9 mouse cellular contexts compared by ENCODE assay signal in the genomic region with DNA sequence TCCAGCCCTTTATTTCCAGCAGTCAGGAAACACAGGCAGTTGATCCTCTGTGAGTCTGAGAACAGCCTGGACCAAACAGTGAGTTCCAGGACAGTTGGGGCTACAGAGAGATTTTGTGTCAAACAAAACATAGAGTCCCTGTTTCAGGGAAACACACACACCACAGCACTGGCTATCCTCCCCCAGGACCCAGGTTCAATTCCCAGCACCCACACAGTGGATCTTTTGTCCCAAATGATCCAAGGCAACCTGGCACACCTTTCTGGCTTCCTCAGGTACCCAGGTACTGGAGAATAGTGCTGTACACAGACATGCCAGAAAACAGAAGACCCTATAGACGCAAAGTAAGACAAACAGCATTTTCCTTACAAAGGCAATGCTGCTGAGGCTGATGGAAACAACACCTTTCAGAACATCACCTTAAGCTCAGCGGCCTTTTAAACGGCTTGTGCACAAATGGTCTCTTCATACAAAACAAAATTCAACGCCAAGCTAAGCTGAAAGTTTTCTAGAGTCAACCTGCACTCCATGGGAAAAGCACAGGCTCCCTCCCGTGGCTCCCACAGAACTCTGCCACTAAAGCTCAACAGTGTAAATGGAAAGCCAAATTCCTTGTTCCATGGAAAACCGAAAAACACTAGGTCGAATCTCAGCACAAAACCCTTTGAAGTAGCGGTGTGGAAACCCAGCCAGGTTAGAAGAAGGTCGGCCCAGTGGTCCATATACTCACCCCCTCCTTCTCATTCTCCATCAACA. TPM values are rescaled to one million over a fixed set of nuclear protein-coding genes. Genes with fewer than 3 reads are reported as not detected.
DNase-seq lines count a peak whose midpoint lies in the region; ATAC-seq and TF ChIP-seq lines count a peak whose summit lies in the region.
"Had no signal": no experiment of that assay in that cellular context is flagged by ENCODE, and none has a peak within 500 bp of the region (broad histone marks: within the 10 kb centered on the region; RNA-seq: fewer than 3 reads in every experiment).

No protein-coding gene starts in this region.

- no peak for TF ChIP-seq POLR2A in myocyte (IDR thresholded peaks at IDR 0.05; ENCODE audit: insufficient read length, low read depth)

- intact Hi-C loops in left cerebral cortex, adult 2 months (cut with DNase I), result no loop called here
- intact Hi-C loops in left cerebral cortex, postnatal 25 days (cut with DNase I), result loop anchor here (5.0 kb wide), 1 partner anchor 146 kb away; no protein-coding TSS in a partner anchor

- peak overlapping the region; percentile 54 for H3K4me2 ChIP-seq in intestine, embryonic 14.5 days (ENCODE audit: low read length)
- H3K4me2 ChIP-seq in myocyte (ENCODE audit: low read depth), result peak overlapping the region; percentile 99

- peak overlapping the region; percentile 97 for H3K4me3 ChIP-seq in left cerebral cortex, adult 2 months
- peak overlapping the region; percentile 90 for H3K4me3 ChIP-seq in embryonic facial prominence, embryonic 10.5 days
- H3K4me3 ChIP-seq in intestine, embryonic 14.5 days (ENCODE audit: low read depth, low read length), result peak overlapping the region; percentile 92
- peak overlapping the region; percentile 65 for H3K4me3 ChIP-seq in myocyte

- WGBS in embryonic facial prominence, embryonic 10.5 days, result 31% methylated on average over 9 of the region's 9 CpGs
- WGBS in intestine, embryonic 14.5 days, result 24% methylated on average over 9 of the region's 9 CpGs

- H3K27ac ChIP-seq in left cerebral cortex, adult 2 months, result no peak overlapping the region; the same call in 1 of the 2 replicates
- peak overlapping the region; percentile 97 for H3K27ac ChIP-seq in embryonic facial prominence, embryonic 10.5 days (replicated peaks)
- H3K27ac ChIP-seq in intestine, embryonic 14.5 days (ENCODE audit: low read depth), result peak overlapping the region; percentile 94; the same call in 1 of the 2 replicates

- peaks cover 47% of the 10 kb centered on the region for H3K79me2 ChIP-seq in myocyte (ENCODE audit: control insufficient read depth, insufficient read depth)

- H3ac ChIP-seq in myocyte (ENCODE audit: control insufficient read depth, insufficient read length), result peak overlapping the region; percentile 87

- no peak for ATAC-seq in intestine, embryonic 14.5 days (replicated peaks; ENCODE audit: low FRiP score, low TSS enrichment, low read depth)
- no peak for ATAC-seq in monocyte, adult 5-6 weeks (replicated peaks; ENCODE audit: insufficient number of reproducible peaks, low FRiP score, low TSS enrichment, poor library complexity, severe bottlenecking)
- no peak for ATAC-seq in megakaryocyte-erythroid progenitor cell, adult 5-6 weeks (replicated peaks; ENCODE audit: low FRiP score, low TSS enrichment, poor library complexity, severe bottlenecking)

- peaks cover 45% of the 10 kb centered on the region for H3K4me1 ChIP-seq in embryonic facial prominence, embryonic 10.5 days
- H3K4me1 ChIP-seq in intestine, embryonic 14.5 days (replicated peaks; ENCODE audit: control insufficient read depth, insufficient read depth, low read length), result peaks cover 23% of the 10 kb centered on the region

- no peaks in the 10 kb centered on the region for H3K9me3 ChIP-seq in embryonic facial prominence, embryonic 10.5 days
- no peaks in the 10 kb centered on the region for H3K9me3 ChIP-seq in intestine, embryonic 14.5 days (ENCODE audit: control insufficient read depth, low read length)

- DNase-seq in left cerebral cortex, adult 2 months (ENCODE audit: extremely low spot score in 1 of 2, low spot score in 2 of 2), result no peak
- DNase-seq in left cerebral cortex, postnatal 25 days (ENCODE audit: low spot score in 2 of 2), result no peak
- DNase-seq in embryonic facial prominence, embryonic 10.5 days (ENCODE audit: low spot score), result no peak
- DNase-seq in intestine, embryonic 14.5 days (ENCODE audit: low spot score), result no peak
- DNase-seq in ovary, adult 18-20 months (ENCODE audit: low spot score), result no peak

- TF ChIP-seq CTCF in left cerebral cortex, adult 2 months (IDR thresholded peaks at IDR 0.05), result no peak

- no peaks in the 10 kb centered on the region for H3K27me3 ChIP-seq in embryonic facial prominence, embryonic 10.5 days (replicated peaks; ENCODE audit: low read depth, poor library complexity, severe bottlenecking)
- no peaks in the 10 kb centered on the region for H3K27me3 ChIP-seq in intestine, embryonic 14.5 days (replicated peaks; ENCODE audit: control insufficient read depth, insufficient read depth, low read length)
- H3K27me3 ChIP-seq in myocyte (ENCODE audit: control insufficient read depth, insufficient read depth, insufficient read length), result no peaks in the 10 kb centered on the region

- peak overlapping the region; percentile 68 for H3K9ac ChIP-seq in intestine, embryonic 14.5 days (ENCODE audit: low read length)

- peaks cover 51% of the 10 kb centered on the region for H3K36me3 ChIP-seq in embryonic facial prominence, embryonic 10.5 days (replicated peaks)
- peaks cover 47% of the 10 kb centered on the region for H3K36me3 ChIP-seq in intestine, embryonic 14.5 days (ENCODE audit: control insufficient read depth, insufficient read depth, low read length)
- H3K36me3 ChIP-seq in myocyte (ENCODE audit: control insufficient read depth, insufficient read depth), result peaks cover 41% of the 10 kb centered on the region

TF ChIP-seq in myocyte, 11 proteins besides CTCF, POLR2A, EP300 and RAD21 (continues in another document):
- TF ChIP-seq TCF3 (IDR thresholded peaks at IDR 0.05; ENCODE audit: insufficient read length, low read depth) (no peak), POLR2AphosphoS2 (IDR thresholded peaks at IDR 0.05; ENCODE audit: insufficient read length, low read depth) (no peak), REST (IDR thresholded peaks at IDR 0.05; ENCODE audit: insufficient read depth, insufficient read length) (no peak), TCF12 (IDR thresholded peaks at IDR 0.05; ENCODE audit: insufficient read depth, poor library complexity, severe bottlenecking) (no peak), USF1 (IDR thresholded peaks at IDR 0.05; ENCODE audit: low read depth) (no peak), E2F4 (IDR thresholded peaks at IDR 0.05; ENCODE audit: insufficient read depth) (no peak), MAX (IDR thresholded peaks at IDR 0.05; ENCODE audit: low read depth) (no peak), MYOD1 (IDR thresholded peaks at IDR 0.05; ENCODE audit: control insufficient read depth in 1 of 3, insufficient read length in 2 of 3, low read depth in 2 of 3) (no peak), SRF (IDR thresholded peaks at IDR 0.05; ENCODE audit: control insufficient read depth, insufficient read length, low read depth) (no peak), CEBPB (IDR thresholded peaks at IDR 0.05; ENCODE audit: insufficient read depth, poor library complexity, severe bottlenecking) (no peak)

RNA-seq across cellular contexts. Expression of gene Cdk9, which starts 1.4 kb away (rescaled TPM):
- total RNA-seq in left cerebral cortex, adult 2 months (2021), result 100 to 1,000 TPM; 129 to 134 TPM
- total RNA-seq in left cerebral cortex, postnatal 25 days (2021), result 100 to 1,000 TPM; 114 to 118 TPM
- polyA plus RNA-seq in embryonic facial prominence, embryonic 10.5 days (2016; fragmentation: Nextera tagmentation; extraction: Ambion mirVana), result 130 and 135 TPM in 2 replicates
- polyA plus RNA-seq in intestine, embryonic 14.5 days (2014; fragmentation: Nextera tagmentation; extraction: Ambion mirVana), result 83.8 and 85.2 TPM in 2 replicates
- 76.6 TPM for polyA plus RNA-seq in myocyte (2012; fragmentation: generic; extraction: Trizol)
- total RNA-seq in monocyte, adult 5-6 weeks (2017), result 83.0 to 107 TPM (median 86.5 TPM) in 3 replicates
- total RNA-seq in megakaryocyte-erythroid progenitor cell, adult 5-6 weeks (2014; fragmentation: Nextera tagmentation), result 95.7 and 133 TPM in 2 replicates
- 29.6 and 46.5 TPM in 2 replicates for total RNA-seq in megakaryocyte-erythroid progenitor cell, adult 5-6 weeks (2017)

RNA-seq across cellular contexts. Expression of gene Fpgs, which starts 7.5 kb away (rescaled TPM):
- total RNA-seq in left cerebral cortex, adult 2 months (2021), result 10 to 100 TPM in 1 of 2 experiments, 1 to 10 TPM in 1; 9.4 to 10.5 TPM
- 1 to 10 TPM; 7.1 to 9.4 TPM for total RNA-seq in left cerebral cortex, postnatal 25 days (2021)
- polyA plus RNA-seq in embryonic facial prominence, embryonic 10.5 days (2016; fragmentation: Nextera tagmentation; extraction: Ambion mirVana), result 33.5 and 35.5 TPM in 2 replicates
- 32.9 and 35.6 TPM in 2 replicates for polyA plus RNA-seq in intestine, embryonic 14.5 days (2014; fragmentation: Nextera tagmentation; extraction: Ambion mirVana)
- 20.7 TPM for polyA plus RNA-seq in myocyte (2012; fragmentation: generic; extraction: Trizol)
- 6.4 to 12.8 TPM (median 8.0 TPM) in 3 replicates for total RNA-seq in monocyte, adult 5-6 weeks (2017)
- 94.2 and 96.1 TPM in 2 replicates for total RNA-seq in megakaryocyte-erythroid progenitor cell, adult 5-6 weeks (2014; fragmentation: Nextera tagmentation)
- total RNA-seq in megakaryocyte-erythroid progenitor cell, adult 5-6 weeks (2017), result 45.7 and 66.1 TPM in 2 replicates

RNA-seq across cellular contexts. Expression of gene Sh2d3c, which starts 9.4 kb away (rescaled TPM):
- total RNA-seq in left cerebral cortex, adult 2 months (2021), result 10 to 100 TPM; 31.1 to 42.5 TPM
- 10 to 100 TPM; 27.8 to 30.8 TPM for total RNA-seq in left cerebral cortex, postnatal 25 days (2021)
- polyA plus RNA-seq in embryonic facial prominence, embryonic 10.5 days (2016; fragmentation: Nextera tagmentation; extraction: Ambion mirVana), result 27.1 and 27.5 TPM in 2 replicates
- 32.5 and 32.7 TPM in 2 replicates for polyA plus RNA-seq in intestine, embryonic 14.5 days (2014; fragmentation: Nextera tagmentation; extraction: Ambion mirVana)
- polyA plus RNA-seq in myocyte (2012; fragmentation: generic; extraction: Trizol), result 0.52 TPM
- 37.3 to 83.5 TPM (median 42.5 TPM) in 3 replicates for total RNA-seq in monocyte, adult 5-6 weeks (2017)
- 2.5 and 5.4 TPM in 2 replicates for total RNA-seq in megakaryocyte-erythroid progenitor cell, adult 5-6 weeks (2014; fragmentation: Nextera tagmentation)
- total RNA-seq in megakaryocyte-erythroid progenitor cell, adult 5-6 weeks (2017), result 1.1 and 1.4 TPM in 2 replicates

RNA-seq across cellular contexts. Expression of gene 6330409D20Rik, which starts 29.3 kb away (rescaled TPM):
- total RNA-seq in left cerebral cortex, adult 2 months (2021), result 1 to 10 TPM; 1.6 to 2.2 TPM
- 1 to 10 TPM; 2.3 to 2.4 TPM for total RNA-seq in left cerebral cortex, postnatal 25 days (2021)
- polyA plus RNA-seq in embryonic facial prominence, embryonic 10.5 days (2016; fragmentation: Nextera tagmentation; extraction: Ambion mirVana), result 0.52 and 0.57 TPM in 2 replicates
- 0.38 and 0.75 TPM in 2 replicates for polyA plus RNA-seq in intestine, embryonic 14.5 days (2014; fragmentation: Nextera tagmentation; extraction: Ambion mirVana)
- polyA plus RNA-seq in myocyte (2012; fragmentation: generic; extraction: Trizol), result not detected
- total RNA-seq in monocyte, adult 5-6 weeks (2017), result not detected in 3 replicates
- not detected in 2 replicates for total RNA-seq in megakaryocyte-erythroid progenitor cell, adult 5-6 weeks (2014; fragmentation: Nextera tagmentation)
- not detected in 2 replicates for total RNA-seq in megakaryocyte-erythroid progenitor cell, adult 5-6 weeks (2017)
- polyA plus RNA-seq: urinary bladder, adult 2 months had no signal

RNA-seq across cellular contexts. Expression of gene Tor2a, which starts 45.6 kb away (rescaled TPM):
- total RNA-seq in left cerebral cortex, adult 2 months (2021), result 10 to 100 TPM; 30.4 to 30.7 TPM
- total RNA-seq in left cerebral cortex, postnatal 25 days (2021), result 10 to 100 TPM; 29.9 to 31.0 TPM
- 48.9 and 53.5 TPM in 2 replicates for polyA plus RNA-seq in embryonic facial prominence, embryonic 10.5 days (2016; fragmentation: Nextera tagmentation; extraction: Ambion mirVana)
- 71.1 and 74.8 TPM in 2 replicates for polyA plus RNA-seq in intestine, embryonic 14.5 days (2014; fragmentation: Nextera tagmentation; extraction: Ambion mirVana)
- polyA plus RNA-seq in myocyte (2012; fragmentation: generic; extraction: Trizol), result 37.3 TPM
- total RNA-seq in monocyte, adult 5-6 weeks (2017), result 17.5 to 24.6 TPM (median 19.5 TPM) in 3 replicates
- total RNA-seq in megakaryocyte-erythroid progenitor cell, adult 5-6 weeks (2014; fragmentation: Nextera tagmentation), result 29.8 and 30.9 TPM in 2 replicates
- total RNA-seq in megakaryocyte-erythroid progenitor cell, adult 5-6 weeks (2017), result 17.1 and 17.4 TPM in 2 replicates
